Mouse (Mus musculus) bone marrow macrophage, adult 2 months (primary cell): ENCODE measurements around the gene Znfx1. TPM values are rescaled to one million over a fixed set of nuclear protein-coding genes. Genes with fewer than 3 reads are reported as not detected.

Source experiments
- H3K27ac ChIP-seq: 2 replicates; pipeline ENCODE4 v1.5.1; 2012; ENCODE audit warnings: low read depth, low read length; ENCODE audit not compliant: insufficient read depth
- H3K4me1 ChIP-seq: 2 replicates; pipeline ENCODE4 v1.6.1; 2012; ENCODE audit warnings: low read length; ENCODE audit not compliant: control insufficient read depth, insufficient read depth
- H3K4me3 ChIP-seq: 2 replicates; pipeline ENCODE4 v1.5.1; 2012; ENCODE audit warnings: mild to moderate bottlenecking, low read length, moderate library complexity; ENCODE audit not compliant: insufficient read depth
- CTCF ChIP-seq: IDR thresholded peaks from 2 replicates; pipeline ENCODE4 v1.5.1; 2012; ENCODE audit warnings: low read depth, mild to moderate bottlenecking, low read length, moderate library complexity
- POLR2A ChIP-seq: IDR thresholded peaks from 2 replicates; pipeline ENCODE4 v1.6.1; 2012; ENCODE audit warnings: mild to moderate bottlenecking, low read depth, low read length, borderline replicate concordance
- polyA plus RNA-seq: library from polyadenylated mRNA; stranded (reverse); fragments of >200 nt; gene quantifications from 2 replicates; pipeline ENCODE4 v1.2.4, GENCODE M21; 2012; ENCODE audit not compliant: missing spikeins, insufficient read depth, insufficient read length

Znfx1 gene
- polyA plus RNA-seq, 1 experiment, result 108 TPM

- H3K4me3 ChIP-seq, result no peak overlapping the region
- no peak overlapping the region for H3K27ac ChIP-seq
- H3K4me1 ChIP-seq, result no peaks in the 10 kb centered on the region
- TF ChIP-seq CTCF (no peak), POLR2A (no peak)
Measured at GRCm38 (mm10) chr2:167086092-167086491, 23.3 kb upstream of the Znfx1 start.

- Histone ChIP-seq H3K4me1 (peaks cover 13% of the 10 kb centered on the region), H3K27ac (no peak overlapping the region), H3K4me3 (no peak overlapping the region)
- TF ChIP-seq CTCF (no peak), POLR2A (no peak)
Measured at GRCm38 (mm10) chr2:167081639-167082038, 18.8 kb upstream of the Znfx1 start.

GRCm38 (mm10) chr2:167081135-167081534 lies 18.3 kb upstream of the Znfx1 start:
- no peak for TF ChIP-seq CTCF
- no peak for TF ChIP-seq POLR2A
- peaks cover 13% of the 10 kb centered on the region for H3K4me1 ChIP-seq
- H3K27ac ChIP-seq, result no peak overlapping the region
- no peak overlapping the region for H3K4me3 ChIP-seq

GRCm38 (mm10) chr2:167080387-167080786 lies 17.6 kb upstream of the Znfx1 start:
- no peak overlapping the region for H3K27ac ChIP-seq
- H3K4me1 ChIP-seq, result peaks cover 13% of the 10 kb centered on the region
- no peak for TF ChIP-seq CTCF
- TF ChIP-seq POLR2A, result no peak
- no peak overlapping the region for H3K4me3 ChIP-seq

- TF ChIP-seq POLR2A, result no peak
- TF ChIP-seq CTCF, result no peak
- H3K4me1 ChIP-seq, result peaks cover 13% of the 10 kb centered on the region
- no peak overlapping the region for H3K27ac ChIP-seq
- no peak overlapping the region for H3K4me3 ChIP-seq
Measured at GRCm38 (mm10) chr2:167079535-167080257, 16.9 kb upstream of the Znfx1 start.

- TF ChIP-seq POLR2A, result no peak
- no peak for TF ChIP-seq CTCF
- H3K27ac ChIP-seq, result no peak overlapping the region
- no peak overlapping the region for H3K4me3 ChIP-seq
- H3K4me1 ChIP-seq, result peaks cover 13% of the 10 kb centered on the region
Measured at GRCm38 (mm10) chr2:167078931-167079495, 16.2 kb upstream of the Znfx1 start.

GRCm38 (mm10) chr2:167078486-167078885 lies 15.7 kb upstream of the Znfx1 start:
- Histone ChIP-seq H3K4me3 (no peak overlapping the region), H3K27ac (no peak overlapping the region), H3K4me1 (peaks cover 13% of the 10 kb centered on the region)
- TF ChIP-seq POLR2A, result no peak

- H3K27ac ChIP-seq, result no peak overlapping the region
- H3K4me1 ChIP-seq, result peaks cover 13% of the 10 kb centered on the region
- H3K4me3 ChIP-seq, result no peak overlapping the region
- TF ChIP-seq CTCF (no peak), POLR2A (no peak)
Measured at GRCm38 (mm10) chr2:167077199-167077962, 14.6 kb upstream of the Znfx1 start.

- Histone ChIP-seq H3K4me3 (no peak overlapping the region), H3K27ac (no peak overlapping the region), H3K4me1 (peaks cover 13% of the 10 kb centered on the region)
- TF ChIP-seq POLR2A (no peak), CTCF (no peak)
Measured at GRCm38 (mm10) chr2:167076759-167077158, 13.9 kb upstream of the Znfx1 start.

- TF ChIP-seq POLR2A, result no peak
- TF ChIP-seq CTCF, result no peak
- Histone ChIP-seq H3K4me1 (peaks cover 13% of the 10 kb centered on the region), H3K27ac (no peak overlapping the region), H3K4me3 (no peak overlapping the region)
Measured at GRCm38 (mm10) chr2:167076352-167076751, 13.5 kb upstream of the Znfx1 start.
